Mouse (Mus musculus): Measurements from ENCODE around the gene Gpr68.

The Gpr68 gene

GRCm38 (mm10) chr12:100907598-100908297 lies at the start of gene Gpr68:
Gene Gpr68, minus strand, starts transcription at chr12:100908198.
- DNase-seq (ENCODE audit: low spot score), result no peak

- DNase-seq (ENCODE audit: low spot score), result no peak
Measured at GRCm38 (mm10) chr12:100957257-100957656, 49.3 kb upstream of the Gpr68 start.

GRCm38 (mm10) chr12:100956825-100957224 lies 48.8 kb upstream of the Gpr68 start:
- DNase-seq (ENCODE audit: low spot score), result no peak

GRCm38 (mm10) chr12:100956028-100956427 lies 48.0 kb upstream of the Gpr68 start:
- DNase-seq (ENCODE audit: low spot score), result no peak

- no peak for DNase-seq (ENCODE audit: low spot score)
Measured at GRCm38 (mm10) chr12:100953926-100954325, 45.9 kb upstream of the Gpr68 start.

- DNase-seq (ENCODE audit: low spot score), result peak; percentile 39
Measured at GRCm38 (mm10) chr12:100952193-100952931, 44.4 kb upstream of the Gpr68 start.

- DNase-seq (ENCODE audit: low spot score), result no peak
Measured at GRCm38 (mm10) chr12:100949146-100949545, 41.1 kb upstream of the Gpr68 start.

- DNase-seq (ENCODE audit: low spot score), result no peak
Measured at GRCm38 (mm10) chr12:100948021-100948420, 40.0 kb upstream of the Gpr68 start.

- no peak for DNase-seq (ENCODE audit: low spot score)
Measured at GRCm38 (mm10) chr12:100945948-100946347, 38.0 kb upstream of the Gpr68 start.

GRCm38 (mm10) chr12:100945501-100945900 lies 37.5 kb upstream of the Gpr68 start:
- DNase-seq (ENCODE audit: low spot score), result no peak

- DNase-seq (ENCODE audit: low spot score), result no peak
Measured at GRCm38 (mm10) chr12:100944921-100945336, 36.9 kb upstream of the Gpr68 start.

GRCm38 (mm10) chr12:100943146-100943545 lies 35.1 kb upstream of the Gpr68 start:
- DNase-seq (ENCODE audit: low spot score), result no peak

GRCm38 (mm10) chr12:100941361-100941760 lies 33.4 kb upstream of the Gpr68 start:
- DNase-seq (ENCODE audit: low spot score), result no peak

- no peak for DNase-seq (ENCODE audit: low spot score)
Measured at GRCm38 (mm10) chr12:100937441-100938360, 29.7 kb upstream of the Gpr68 start.

GRCm38 (mm10) chr12:100936737-100937136 lies 28.7 kb upstream of the Gpr68 start:
- no peak for DNase-seq (ENCODE audit: low spot score)

- DNase-seq (ENCODE audit: low spot score), result no peak
Measured at GRCm38 (mm10) chr12:100936116-100936515, 28.1 kb upstream of the Gpr68 start.

- DNase-seq (ENCODE audit: low spot score), result no peak
Measured at GRCm38 (mm10) chr12:100934796-100935195, 26.8 kb upstream of the Gpr68 start.

GRCm38 (mm10) chr12:100931653-100932052 lies 23.7 kb upstream of the Gpr68 start:
- no peak for DNase-seq (ENCODE audit: low spot score)

GRCm38 (mm10) chr12:100928286-100928685 lies 20.3 kb upstream of the Gpr68 start:
- no peak for DNase-seq (ENCODE audit: low spot score)

- DNase-seq (ENCODE audit: low spot score), result no peak
Measured at GRCm38 (mm10) chr12:100925644-100926619, 17.9 kb upstream of the Gpr68 start.

Measured in ovary, adult 18-20 months (tissue).